Mouse (Mus musculus): ENCODE measurements around the gene Cntf.

Cntf gene

GRCm38 (mm10) chr19:12765308-12765707 lies at the start of gene Cntf:
Gene Cntf (minus strand): TSS chr19:12765632.
- no peak for DNase-seq

GRCm38 (mm10) chr19:12813883-12814282 lies 48.5 kb upstream of the Cntf start:
- DNase-seq: no peak

- no peak for DNase-seq
Observed at GRCm38 (mm10) chr19:12812644-12813364, 47.4 kb upstream of the Cntf start.

- no peak for DNase-seq
Observed at GRCm38 (mm10) chr19:12806214-12806613, 40.8 kb upstream of the Cntf start.

GRCm38 (mm10) chr19:12805730-12806129 lies 40.3 kb upstream of the Cntf start:
- DNase-seq: no peak

GRCm38 (mm10) chr19:12804237-12804636 lies 38.8 kb upstream of the Cntf start:
- no peak for DNase-seq

GRCm38 (mm10) chr19:12802830-12803229 lies 37.4 kb upstream of the Cntf start:
- DNase-seq: no peak

- DNase-seq: no peak
Observed at GRCm38 (mm10) chr19:12801046-12801445, 35.6 kb upstream of the Cntf start.

GRCm38 (mm10) chr19:12800621-12801020 lies 35.2 kb upstream of the Cntf start:
- no peak for DNase-seq

GRCm38 (mm10) chr19:12799081-12799480 lies 33.6 kb upstream of the Cntf start:
- no peak for DNase-seq

- no peak for DNase-seq
Observed at GRCm38 (mm10) chr19:12798404-12798803, 33.0 kb upstream of the Cntf start.

GRCm38 (mm10) chr19:12797071-12797470 lies 31.6 kb upstream of the Cntf start:
- DNase-seq: peak in 1 of 2 experiments; percentile 37

GRCm38 (mm10) chr19:12796328-12796931 lies 31.0 kb upstream of the Cntf start:
- DNase-seq: peak in 1 of 2 experiments; percentile 62

GRCm38 (mm10) chr19:12795511-12796327 lies 30.3 kb upstream of the Cntf start, which contains the start of the genes Zfp91 and Lpxn:
Gene Zfp91 (minus strand): TSS chr19:12796126.
Gene Lpxn (plus strand): TSS chr19:12796193.
- peak; percentile 96 to 99 for DNase-seq

GRCm38 (mm10) chr19:12795110-12795509 lies 29.7 kb upstream of the Cntf start:
- no peak for DNase-seq

GRCm38 (mm10) chr19:12794056-12795044 lies 28.9 kb upstream of the Cntf start:
- DNase-seq: peak; percentile 87 to 90

GRCm38 (mm10) chr19:12792374-12792773 lies 26.9 kb upstream of the Cntf start:
- no peak for DNase-seq

- no peak for DNase-seq
Observed at GRCm38 (mm10) chr19:12787721-12788120, 22.3 kb upstream of the Cntf start.

GRCm38 (mm10) chr19:12786803-12787395 lies 21.5 kb upstream of the Cntf start:
- no peak for DNase-seq

GRCm38 (mm10) chr19:12780437-12780836 lies 15.0 kb upstream of the Cntf start:
- DNase-seq: no peak

- no peak for DNase-seq
Observed at GRCm38 (mm10) chr19:12770888-12771287, 5.5 kb upstream of the Cntf start.

Measured in cerebellum, postnatal 25 days (tissue).